Mouse (Mus musculus): ENCODE measurements around the gene Gimap1. TPM values are rescaled to one million over a fixed set of nuclear protein-coding genes. Genes with fewer than 3 reads are reported as not detected.

Gimap1 gene
- total and polyA plus RNA-seq, 2 experiments from 2014 or later: 2.8 to 4.5 TPM

- WGBS: 90% methylated on average over 3 of the region's 3 CpGs
- no peak for TF ChIP-seq CTCF (IDR thresholded peaks at IDR 0.05; ENCODE audit: low read depth)
- no peak overlapping the region for H3K9ac ChIP-seq (replicated peaks; ENCODE audit: low read length)
- H3K9me3 ChIP-seq (ENCODE audit: low read length): no peaks in the 10 kb centered on the region
- no peaks in the 10 kb centered on the region for H3K27me3 ChIP-seq (ENCODE audit: insufficient read depth, low read length)
- H3K4me2 ChIP-seq (ENCODE audit: low read depth, low read length): no peak overlapping the region
- H3K4me3 ChIP-seq (ENCODE audit: low read length): no peak overlapping the region
- H3K4me1 ChIP-seq (ENCODE audit: insufficient read depth, low read length): no peaks in the 10 kb centered on the region
- ATAC-seq (no peak), DNase-seq (ENCODE audit: low spot score) (no peak)
- H3K36me3 ChIP-seq (ENCODE audit: insufficient read depth, low read length): no peaks in the 10 kb centered on the region
- H3K27ac ChIP-seq: no peak overlapping the region
Observed at GRCm38 (mm10) chr6:48698888-48699287, 40.0 kb upstream of the Gimap1 start.

- TF ChIP-seq CTCF (IDR thresholded peaks at IDR 0.05; ENCODE audit: low read depth): no peak
- no peaks in the 10 kb centered on the region for H3K36me3 ChIP-seq (ENCODE audit: insufficient read depth, low read length)
- H3K9ac ChIP-seq (replicated peaks; ENCODE audit: low read length): no peak overlapping the region
- H3K27ac ChIP-seq: no peak overlapping the region
- no peaks in the 10 kb centered on the region for H3K4me1 ChIP-seq (ENCODE audit: insufficient read depth, low read length)
- no peaks in the 10 kb centered on the region for H3K27me3 ChIP-seq (ENCODE audit: insufficient read depth, low read length)
- 58% methylated on average over 5 of the region's 5 CpGs for WGBS
- H3K9me3 ChIP-seq (ENCODE audit: low read length): no peaks in the 10 kb centered on the region
- no peak overlapping the region for H3K4me3 ChIP-seq (ENCODE audit: low read length)
- DNase-seq (ENCODE audit: low spot score): no peak
- ATAC-seq: no peak
- no peak overlapping the region for H3K4me2 ChIP-seq (ENCODE audit: low read depth, low read length)
Observed at GRCm38 (mm10) chr6:48700251-48701075, 38.4 kb upstream of the Gimap1 start.

GRCm38 (mm10) chr6:48702146-48702545 is 36.7 kb upstream of the Gimap1 start:
- no peaks in the 10 kb centered on the region for H3K27me3 ChIP-seq (ENCODE audit: insufficient read depth, low read length)
- H3K4me2 ChIP-seq (ENCODE audit: low read depth, low read length): no peak overlapping the region
- H3K36me3 ChIP-seq (ENCODE audit: insufficient read depth, low read length): no peaks in the 10 kb centered on the region
- DNase-seq (ENCODE audit: low spot score): no peak
- no peak overlapping the region for H3K9ac ChIP-seq (replicated peaks; ENCODE audit: low read length)
- no peak overlapping the region for H3K27ac ChIP-seq
- H3K4me1 ChIP-seq (ENCODE audit: insufficient read depth, low read length): no peaks in the 10 kb centered on the region
- H3K4me3 ChIP-seq (ENCODE audit: low read length): no peak overlapping the region
- TF ChIP-seq CTCF (IDR thresholded peaks at IDR 0.05; ENCODE audit: low read depth): no peak
- no peaks in the 10 kb centered on the region for H3K9me3 ChIP-seq (ENCODE audit: low read length)
- no peak for ATAC-seq
- 90% methylated on average over 7 of the region's 7 CpGs for WGBS

GRCm38 (mm10) chr6:48702601-48703000 is 36.3 kb upstream of the Gimap1 start:
- 77% methylated on average over 5 of the region's 5 CpGs for WGBS

GRCm38 (mm10) chr6:48704146-48704545 is 34.7 kb upstream of the Gimap1 start:
- H3K4me3 ChIP-seq (ENCODE audit: low read length): no peak overlapping the region
- no peak overlapping the region for H3K27ac ChIP-seq
- no peaks in the 10 kb centered on the region for H3K36me3 ChIP-seq (ENCODE audit: insufficient read depth, low read length)
- no peak for TF ChIP-seq CTCF (IDR thresholded peaks at IDR 0.05; ENCODE audit: low read depth)
- no peak for DNase-seq (ENCODE audit: low spot score)
- no peak overlapping the region for H3K4me2 ChIP-seq (ENCODE audit: low read depth, low read length)
- H3K9ac ChIP-seq (replicated peaks; ENCODE audit: low read length): no peak overlapping the region
- H3K9me3 ChIP-seq (ENCODE audit: low read length): no peaks in the 10 kb centered on the region
- H3K27me3 ChIP-seq (ENCODE audit: insufficient read depth, low read length): no peaks in the 10 kb centered on the region
- no peaks in the 10 kb centered on the region for H3K4me1 ChIP-seq (ENCODE audit: insufficient read depth, low read length)
- ATAC-seq: no peak

More at GRCm38 (mm10) chr6:48702601-48703000, 36.3 kb upstream of the Gimap1 start:
- no peak overlapping the region for H3K27ac ChIP-seq
- H3K4me3 ChIP-seq (ENCODE audit: low read length): no peak overlapping the region
- no peak overlapping the region for H3K4me2 ChIP-seq (ENCODE audit: low read depth, low read length)
- 0 out of 2 replicates have a peak, but pooled peaks have one; percentile 8 for TF ChIP-seq CTCF (IDR thresholded peaks at IDR 0.05; ENCODE audit: low read depth)
- ATAC-seq (no peak), DNase-seq (ENCODE audit: low spot score) (no peak)
- H3K27me3 ChIP-seq (ENCODE audit: insufficient read depth, low read length): no peaks in the 10 kb centered on the region
- no peaks in the 10 kb centered on the region for H3K4me1 ChIP-seq (ENCODE audit: insufficient read depth, low read length)
- H3K36me3 ChIP-seq (ENCODE audit: insufficient read depth, low read length): no peaks in the 10 kb centered on the region
- no peaks in the 10 kb centered on the region for H3K9me3 ChIP-seq (ENCODE audit: low read length)
- H3K9ac ChIP-seq (replicated peaks; ENCODE audit: low read length): no peak overlapping the region

GRCm38 (mm10) chr6:48706130-48706529 is 32.7 kb upstream of the Gimap1 start:
- no peak overlapping the region for H3K4me2 ChIP-seq (ENCODE audit: low read depth, low read length)
- no peak overlapping the region for H3K27ac ChIP-seq
- H3K27me3 ChIP-seq (ENCODE audit: insufficient read depth, low read length): no peaks in the 10 kb centered on the region
- TF ChIP-seq CTCF (IDR thresholded peaks at IDR 0.05; ENCODE audit: low read depth): no peak
- no peak for ATAC-seq
- no peaks in the 10 kb centered on the region for H3K9me3 ChIP-seq (ENCODE audit: low read length)
- WGBS: 51% methylated on average over 3 of the region's 3 CpGs
- no peak overlapping the region for H3K9ac ChIP-seq (replicated peaks; ENCODE audit: low read length)
- H3K36me3 ChIP-seq (ENCODE audit: insufficient read depth, low read length): no peaks in the 10 kb centered on the region
- DNase-seq (ENCODE audit: low spot score): no peak
- no peak overlapping the region for H3K4me3 ChIP-seq (ENCODE audit: low read length)
- H3K4me1 ChIP-seq (ENCODE audit: insufficient read depth, low read length): no peaks in the 10 kb centered on the region

- Histone ChIP-seq H3K9ac (replicated peaks; ENCODE audit: low read length) (no peak within 1 kb of the TSS), H3K36me3 (ENCODE audit: insufficient read depth, low read length) (no peaks in the 10 kb centered on the region), H3K4me2 (ENCODE audit: low read depth, low read length) (no peak within 1 kb of the TSS), H3K27ac (no peak within 1 kb of the TSS), H3K4me1 (ENCODE audit: insufficient read depth, low read length) (no peaks in the 10 kb centered on the region), H3K9me3 (ENCODE audit: low read length) (no peaks in the 10 kb centered on the region), H3K27me3 (ENCODE audit: insufficient read depth, low read length) (no peaks in the 10 kb centered on the region), H3K4me3 (ENCODE audit: low read length) (no peak within 1 kb of the TSS)
- WGBS: 57% methylated on average over 2 of the region's 2 CpGs
- DNase-seq (ENCODE audit: low spot score) (no peak), ATAC-seq (no peak)
- TF ChIP-seq CTCF (IDR thresholded peaks at IDR 0.05; ENCODE audit: low read depth): no peak
Observed at GRCm38 (mm10) chr6:48718455-48718854, 20.4 kb upstream of the Gimap1 start, which contains the start of the genes Gm28053 and Gimap7. TSS of gene Gm28053 (plus strand) at chr6:48718607. TSS of gene Gimap7 (plus strand) at chr6:48718621.
